Mouse (Mus musculus) heart, adult 2 months (tissue): ENCODE data around the gene Gm26620.

Experiments used
- EP300 ChIP-seq: fragments of 200-500 bp; IDR thresholded peaks from 2 replicates; pipeline ENCODE4 v1.6.1; 2011; ENCODE audit warnings: low read depth, low read length, control low read depth; ENCODE audit not compliant: insufficient read depth
- POLR2A ChIP-seq: fragments of 200-500 bp; IDR thresholded peaks from 2 replicates; pipeline ENCODE4 v1.6.1; 2011; ENCODE audit warnings: mild to moderate bottlenecking, low read depth, low read length, control low read depth; ENCODE audit not compliant: insufficient read depth

GRCm38 (mm10) chr1:170865406-170865805 is 19.5 kb upstream of the Gm26620 start:
- TF ChIP-seq POLR2A = no peak
- no peak for TF ChIP-seq EP300
